Mouse (Mus musculus): ENCODE results near the gene Sgo2a. TPM values are rescaled to one million over a fixed set of nuclear protein-coding genes. Genes with fewer than 3 reads are reported as not detected.

The Sgo2a gene
- polyA plus RNA-seq (2012; rRNA removed), result 0.52 and 0.62 TPM in 2 replicates

DNA sequence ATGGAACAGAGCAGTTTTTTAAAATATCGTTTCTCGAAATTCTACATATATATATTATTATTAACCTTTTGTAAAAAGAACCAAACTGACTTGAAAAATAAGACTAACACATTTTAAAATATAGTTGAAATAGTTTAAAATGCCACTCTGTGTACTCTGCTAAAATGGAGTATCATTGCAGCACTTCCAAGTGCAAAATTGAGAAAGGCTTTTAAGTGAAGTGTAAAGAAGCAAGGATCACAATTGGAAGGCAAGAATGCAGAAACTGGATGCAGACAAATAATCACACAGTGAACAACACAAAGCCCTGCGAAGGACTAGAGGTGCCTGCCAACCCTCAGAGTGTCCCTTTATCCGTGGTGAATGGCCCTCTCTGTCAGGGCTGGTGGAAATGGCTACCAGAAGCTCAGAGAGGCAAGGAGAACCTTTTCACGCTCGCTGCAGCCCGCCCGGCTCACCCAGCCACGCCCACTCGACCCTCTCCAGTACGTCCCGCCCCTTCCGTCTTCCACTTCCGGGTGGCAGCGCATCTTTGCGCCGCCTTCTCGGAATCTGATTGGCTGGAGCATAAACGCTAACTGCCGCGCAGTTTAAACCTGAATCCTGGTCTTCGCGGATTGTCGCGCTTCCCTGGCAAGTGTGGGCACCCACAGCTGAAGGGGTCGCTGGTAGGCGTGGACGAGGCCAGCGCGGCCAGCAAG, at the start of gene Sgo2a:
Sgo2a (plus strand) TSS at position 540 of the 701 bp plus-strand sequence.

DNA sequence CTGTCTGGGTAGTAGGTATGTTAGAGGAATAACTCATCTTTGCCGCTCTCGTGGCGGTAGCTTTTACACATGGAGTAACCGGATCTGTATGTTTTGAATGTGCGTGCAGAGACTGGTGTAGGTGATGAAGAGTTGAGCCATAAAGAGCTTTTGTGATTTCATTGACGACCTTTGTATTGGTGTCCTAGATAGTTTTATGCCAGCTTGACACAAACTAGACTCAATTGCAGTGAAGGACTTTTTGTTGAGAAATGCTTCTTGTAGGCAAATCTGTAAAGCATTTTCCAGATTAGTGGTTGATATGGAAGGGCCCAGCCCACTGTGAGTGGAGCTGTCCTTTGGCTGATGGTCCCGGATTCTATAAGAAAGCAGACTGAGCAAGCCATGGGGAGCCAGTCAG, 23.1 kb downstream of the Sgo2a start, which contains the start of gene Kctd18:
Kctd18 (minus strand) TSS at position 101 of the 400 bp plus-strand sequence.

DNA sequence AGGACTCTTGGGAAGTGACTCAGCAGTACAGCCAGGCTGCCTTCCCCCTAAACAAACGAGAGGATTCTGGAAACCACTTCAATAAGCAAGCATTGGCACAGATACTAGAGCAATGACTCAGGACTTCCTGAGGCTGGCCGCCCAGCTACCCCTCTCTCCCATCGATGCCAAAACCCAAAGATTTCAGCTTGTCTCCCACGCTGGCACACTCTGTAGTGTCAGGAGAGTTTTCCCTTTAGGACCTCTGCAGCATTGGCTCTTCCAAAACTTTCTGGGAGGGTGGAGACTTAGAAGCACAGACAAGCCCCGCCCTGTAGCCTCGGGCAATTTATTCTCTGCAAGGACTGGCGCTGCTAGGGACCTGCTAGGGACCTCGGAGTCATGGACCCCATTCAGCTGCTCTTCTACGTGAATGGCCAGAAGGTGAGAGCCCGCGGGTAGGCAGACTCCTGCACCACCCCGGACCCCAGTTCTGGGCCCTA, 33.9 kb downstream of the Sgo2a start, which contains the start of gene Aox1:
Aox1 (plus strand) TSS at position 296 of the 482 bp plus-strand sequence.

Other genes with a start within 250 kb of the Sgo2a start
- 6.4 and 7.7 TPM in 2 replicates for gene Spats2l, start 221.8 kb upstream of the Sgo2a start, polyA plus RNA-seq (2012; rRNA removed)
- gene Kctd18, start 23.0 kb downstream of the Sgo2a start, polyA plus RNA-seq (2012; rRNA removed), result 3.3 and 4.2 TPM in 2 replicates
- 0.97 and 1.2 TPM in 2 replicates for gene Aox1, start 34.0 kb downstream of the Sgo2a start, polyA plus RNA-seq (2012; rRNA removed)
- 0.05 and 0.07 TPM in 2 replicates for gene Aox3, start 117.2 kb downstream of the Sgo2a start, polyA plus RNA-seq (2012; rRNA removed)
- gene Aox4, start 214.4 kb downstream of the Sgo2a start, polyA plus RNA-seq (2012; rRNA removed), result not detected in 2 replicates